Mouse (Mus musculus) megakaryocyte, embryonic 14.5 days (primary cell): ENCODE data around the gene Olfr1412. TPM values are rescaled to one million over a fixed set of nuclear protein-coding genes. Genes with fewer than 3 reads are reported as not detected.
A peak's percentile ranks its signal among the peaks of the same experiment; 100 is the strongest.

ENCODE experiments used
- H3K27me3 ChIP-seq: replicated peaks from 2 replicates; pipeline ENCODE3; 2012; ENCODE audit warnings: inconsistent platforms
- H3K36me3 ChIP-seq: replicated peaks from 2 replicates; pipeline ENCODE3; 2012; ENCODE audit warnings: low read length, inconsistent platforms, mixed read lengths
- H3K4me1 ChIP-seq: 2 replicates; pipeline ENCODE4 v1.6.1; 2012; ENCODE audit warnings: inconsistent platforms
- H3K4me3 ChIP-seq: replicated peaks from 2 replicates; pipeline ENCODE3; 2012; ENCODE audit warnings: moderate library complexity, mild to moderate bottlenecking, inconsistent platforms
- H3K9me3 ChIP-seq: 2 replicates; pipeline ENCODE4 v1.6.1; 2012; ENCODE audit warnings: inconsistent platforms
- FLI1 ChIP-seq: IDR thresholded peaks from 2 replicates; pipeline ENCODE4 v1.6.1; 2012; ENCODE audit warnings: low read length, inconsistent platforms, mixed read lengths
- GATA1 ChIP-seq: IDR thresholded peaks from 3 replicates; pipeline ENCODE4 v1.6.1; 2012; ENCODE audit warnings: mixed read lengths, low read length, inconsistent platforms, borderline replicate concordance
- polyA plus RNA-seq: library from polyadenylated mRNA; stranded (reverse); fragments of >175 nt; gene quantifications from 2 replicates; pipeline ENCODE4 v1.2.3, GENCODE M21; 2012; ENCODE audit warnings: low replicate concordance; ENCODE audit not compliant: insufficient read depth

Gene Olfr1412
- polyA plus RNA-seq, 1 experiment = not detected

- Histone ChIP-seq H3K36me3 (peaks cover 53% of the 10 kb centered on the region), H3K4me1 (peaks cover 43% of the 10 kb centered on the region), H3K9me3 (no peaks in the 10 kb centered on the region), H3K4me3 (no peak overlapping the region), H3K27me3 (peaks cover 18% of the 10 kb centered on the region)
- TF ChIP-seq GATA1 (no peak), FLI1 (no peak)
Observed at GRCm38 (mm10) chr1:92634976-92635599, 49.5 kb downstream of the Olfr1412 start.

- no peaks in the 10 kb centered on the region for H3K9me3 ChIP-seq
- H3K27me3 ChIP-seq = peaks cover 12% of the 10 kb centered on the region
- H3K4me1 ChIP-seq = peaks cover 52% of the 10 kb centered on the region
- H3K36me3 ChIP-seq = peaks cover 57% of the 10 kb centered on the region
- H3K4me3 ChIP-seq = no peak overlapping the region
- TF ChIP-seq FLI1 (no peak), GATA1 (no peak)
Observed at GRCm38 (mm10) chr1:92636015-92636414, 50.4 kb downstream of the Olfr1412 start.

GRCm38 (mm10) chr1:92636676-92637075, 51.1 kb downstream of the Olfr1412 start:
- peaks cover 56% of the 10 kb centered on the region for H3K4me1 ChIP-seq
- H3K4me3 ChIP-seq = peak overlapping the region; percentile 39
- H3K27me3 ChIP-seq = peaks cover 8% of the 10 kb centered on the region
- H3K36me3 ChIP-seq = peaks cover 57% of the 10 kb centered on the region
- TF ChIP-seq FLI1 (no peak), GATA1 (no peak)
- no peaks in the 10 kb centered on the region for H3K9me3 ChIP-seq

GRCm38 (mm10) chr1:92637501-92638172, 52.1 kb downstream of the Olfr1412 start:
- Histone ChIP-seq H3K36me3 (peaks cover 57% of the 10 kb centered on the region), H3K4me3 (no peak overlapping the region), H3K27me3 (peaks cover 3% of the 10 kb centered on the region), H3K4me1 (peaks cover 64% of the 10 kb centered on the region), H3K9me3 (no peaks in the 10 kb centered on the region)
- TF ChIP-seq FLI1 = no peak
- no peak for TF ChIP-seq GATA1

GRCm38 (mm10) chr1:92638181-92638580, 52.6 kb downstream of the Olfr1412 start:
- Histone ChIP-seq H3K9me3 (no peaks in the 10 kb centered on the region), H3K4me3 (no peak overlapping the region), H3K27me3 (peaks cover 3% of the 10 kb centered on the region), H3K36me3 (peaks cover 57% of the 10 kb centered on the region), H3K4me1 (peaks cover 64% of the 10 kb centered on the region)
- no peak for TF ChIP-seq GATA1
- TF ChIP-seq FLI1 = no peak

- Histone ChIP-seq H3K27me3 (peaks cover 5% of the 10 kb centered on the region), H3K9me3 (no peaks in the 10 kb centered on the region), H3K4me3 (no peak overlapping the region), H3K36me3 (peaks cover 57% of the 10 kb centered on the region), H3K4me1 (peaks cover 64% of the 10 kb centered on the region)
- no peak for TF ChIP-seq GATA1
- no peak for TF ChIP-seq FLI1
Observed at GRCm38 (mm10) chr1:92638736-92639135, 53.2 kb downstream of the Olfr1412 start.

- Histone ChIP-seq H3K27me3 (peaks cover 16% of the 10 kb centered on the region), H3K4me3 (peak overlapping the region; percentile 99), H3K36me3 (peaks cover 49% of the 10 kb centered on the region), H3K4me1 (peaks cover 67% of the 10 kb centered on the region), H3K9me3 (no peaks in the 10 kb centered on the region)
- TF ChIP-seq FLI1 (no peak), GATA1 (no peak)
Observed at GRCm38 (mm10) chr1:92640393-92640792, 54.8 kb downstream of the Olfr1412 start.

Other genes starting within 250 kb of the Olfr1412 start
- 20.9 and 27.2 TPM in 2 replicates for gene Ndufa10, start 111.9 kb upstream of the Olfr1412 start, polyA plus RNA-seq
- not detected in 2 replicates for gene Olfr1416, start 100.7 kb upstream of the Olfr1412 start, polyA plus RNA-seq
- gene Olfr1415, start 89.7 kb upstream of the Olfr1412 start, polyA plus RNA-seq = not detected in 2 replicates
- gene Olfr1414, start 67.1 kb upstream of the Olfr1412 start, polyA plus RNA-seq = not detected in 2 replicates
- gene Olfr1413, start 14.5 kb upstream of the Olfr1412 start, polyA plus RNA-seq = not detected in 2 replicates
- gene Olfr1411, start 8.6 kb downstream of the Olfr1412 start, polyA plus RNA-seq = not detected in 2 replicates
- not detected in 2 replicates for gene Olfr1410, start 20.0 kb downstream of the Olfr1412 start, polyA plus RNA-seq
- gene Olfr12, start 32.0 kb downstream of the Olfr1412 start, polyA plus RNA-seq = not detected in 2 replicates
- 26.2 and 120 TPM in 2 replicates for gene Cops9, start 56.2 kb downstream of the Olfr1412 start, polyA plus RNA-seq
- 0.50 TPM in 1 of 2 replicates, not detected in the other for gene Otos, start 63.1 kb downstream of the Olfr1412 start, polyA plus RNA-seq
- gene Gpc1, start 245.9 kb downstream of the Olfr1412 start, polyA plus RNA-seq = 0.26 and 4.8 TPM in 2 replicates